Mouse (Mus musculus) G1E (cell line): ENCODE results near the gene Mpv17. TPM values are rescaled to one million over a fixed set of nuclear protein-coding genes. Genes with fewer than 3 reads are reported as not detected.

ENCODE experiments used
- ATAC-seq: 2 replicates; pipeline ENCODE4 v1.8.0; 2016; ENCODE audit warnings: mild to moderate bottlenecking; ENCODE audit not compliant: insufficient number of reproducible peaks, poor library complexity, low FRiP score, severe bottlenecking; ENCODE audit errors: extremely low read depth
- DNase-seq: peaks from one replicate; pipeline ENCODE4 v3.0.0; 2012; ENCODE audit warnings: low spot score
- H3K27me3 ChIP-seq: 2 replicates; pipeline ENCODE4 v1.6.1; 2012; ENCODE audit warnings: mild to moderate bottlenecking, low read length, inconsistent platforms; ENCODE audit not compliant: insufficient read depth
- H3K36me3 ChIP-seq: replicated peaks from 2 replicates; pipeline ENCODE3; 2012; ENCODE audit warnings: mild to moderate bottlenecking, inconsistent platforms
- H3K4me1 ChIP-seq: 2 replicates; pipeline ENCODE4 v1.6.1; 2012; ENCODE audit warnings: low read depth, low read length, inconsistent platforms, mixed read lengths; ENCODE audit not compliant: insufficient read depth
- H3K4me3 ChIP-seq: 2 replicates; pipeline ENCODE4 v1.5.1; 2012; ENCODE audit warnings: low read depth, mild to moderate bottlenecking, inconsistent platforms, low read length, moderate library complexity, mixed read lengths
- H3K9me3 ChIP-seq: replicated peaks from 2 replicates; pipeline ENCODE4 v1.6.1; 2012; ENCODE audit warnings: inconsistent platforms
- CTCF ChIP-seq: IDR thresholded peaks from 2 replicates; pipeline ENCODE4 v1.5.1; 2012; ENCODE audit warnings: low read depth, low read length, inconsistent platforms, mixed read lengths
- GATA1 ChIP-seq: IDR thresholded peaks from 2 replicates; pipeline ENCODE4 v1.6.1; 2012; ENCODE audit warnings: borderline replicate concordance, low read length, inconsistent platforms, mixed read lengths
- GATA2 ChIP-seq: IDR thresholded peaks from 2 replicates; pipeline ENCODE4 v1.6.1; 2012; ENCODE audit warnings: low read depth, low read length, inconsistent platforms, borderline replicate concordance
- POLR2AphosphoS5 ChIP-seq: IDR thresholded peaks from 2 replicates; pipeline ENCODE4 v1.6.1; 2012; ENCODE audit warnings: low read depth, low read length, inconsistent platforms; ENCODE audit not compliant: insufficient replicate concordance
- TAL1 ChIP-seq: conservative IDR thresholded peaks from 2 replicates; pipeline ENCODE4 v1.6.1; 2012; ENCODE audit warnings: low read depth, low read length, inconsistent platforms, mixed read lengths
- polyA plus RNA-seq: library from polyadenylated mRNA; stranded (reverse); fragments of >175 nt; gene quantifications from 2 replicates; pipeline ENCODE4 v1.2.3, GENCODE M21; 2012
- total RNA-seq, 2 experiments: library from RNA; stranded (forward) in 1 of 2; stranded (reverse) in 1 of 2; fragments of 200-1000 nt in 1 of 2; fragments of >200 nt in 1 of 2; fragmentation: Nextera tagmentation in 1 of 2; gene quantifications; 2 replicates each; pipeline ENCODE4 v1.2.3; 2014 to 2017

Gene Mpv17
- total and polyA plus RNA-seq, 3 experiments = 27.7 to 70.3 (median 56.6) TPM

- Histone ChIP-seq H3K36me3 (no peaks in the 10 kb centered on the region), H3K4me1 (no peaks in the 10 kb centered on the region), H3K4me3 (no peak overlapping the region), H3K9me3 (no peaks in the 10 kb centered on the region), H3K27me3 (peaks cover 25% of the 10 kb centered on the region)
- ATAC-seq (no peak), DNase-seq (no peak)
- TF ChIP-seq GATA1 (no peak), GATA2 (no peak), POLR2AphosphoS5 (no peak), TAL1 (no peak), CTCF (no peak)
Measured at GRCm38 (mm10) chr5:31116912-31117311, 37.1 kb downstream of the Mpv17 start.

GRCm38 (mm10) chr5:31116354-31116753 is 37.7 kb downstream of the Mpv17 start, which contains the start of gene Trim54:
Trim54 (plus strand) TSS chr5:31116712.
- Histone ChIP-seq H3K4me1 (no peaks in the 10 kb centered on the region), H3K4me3 (no peak within 1 kb of the TSS), H3K27me3 (peaks cover 25% of the 10 kb centered on the region), H3K36me3 (no peaks in the 10 kb centered on the region), H3K9me3 (no peaks in the 10 kb centered on the region)
- no peak for ATAC-seq
- TF ChIP-seq CTCF (no peak), GATA2 (no peak), TAL1 (no peak), POLR2AphosphoS5 (no peak), GATA1 (no peak)
- no peak for DNase-seq

GRCm38 (mm10) chr5:31110781-31111180 is 43.3 kb downstream of the Mpv17 start:
- Histone ChIP-seq H3K4me1 (no peaks in the 10 kb centered on the region), H3K36me3 (no peaks in the 10 kb centered on the region), H3K9me3 (no peaks in the 10 kb centered on the region), H3K4me3 (no peak overlapping the region), H3K27me3 (peaks cover 16% of the 10 kb centered on the region)
- ATAC-seq (no peak), DNase-seq (no peak)
- TF ChIP-seq GATA1 (no peak), POLR2AphosphoS5 (no peak), CTCF (no peak)

- Histone ChIP-seq H3K4me1 (no peaks in the 10 kb centered on the region), H3K27me3 (peaks cover 31% of the 10 kb centered on the region), H3K36me3 (no peaks in the 10 kb centered on the region), H3K9me3 (no peaks in the 10 kb centered on the region), H3K4me3 (no peak within 1 kb of the TSS)
- DNase-seq (no peak), ATAC-seq (no peak)
- TF ChIP-seq POLR2AphosphoS5 (no peak), CTCF (no peak), GATA2 (no peak)
Measured at GRCm38 (mm10) chr5:31108000-31108490, 46.0 kb downstream of the Mpv17 start, which contains the start of gene Slc30a3. Slc30a3 (minus strand) TSS chr5:31108237.

GRCm38 (mm10) chr5:31105814-31106335 is 48.2 kb downstream of the Mpv17 start, which contains the start of gene Dnajc5g:
Dnajc5g (plus strand) TSS chr5:31106285.
- TF ChIP-seq GATA1 (no peak), GATA2 (no peak), POLR2AphosphoS5 (no peak), CTCF (no peak), TAL1 (no peak)
- no peaks in the 10 kb centered on the region for H3K36me3 ChIP-seq
- DNase-seq (no peak), ATAC-seq (no peak)
- H3K4me1 ChIP-seq = no peaks in the 10 kb centered on the region
- H3K9me3 ChIP-seq = no peaks in the 10 kb centered on the region
- H3K4me3 ChIP-seq = no peak within 1 kb of the TSS
- peaks cover 31% of the 10 kb centered on the region for H3K27me3 ChIP-seq

GRCm38 (mm10) chr5:31095711-31096480 is 58.2 kb downstream of the Mpv17 start:
- Histone ChIP-seq H3K36me3 (no peaks in the 10 kb centered on the region), H3K27me3 (peaks cover 51% of the 10 kb centered on the region), H3K4me1 (peaks cover 6% of the 10 kb centered on the region), H3K9me3 (peaks cover 7% of the 10 kb centered on the region; the same call in 1 of the 2 replicates), H3K4me3 (no peak overlapping the region)
- ATAC-seq (no peak), DNase-seq (no peak)
- TF ChIP-seq POLR2AphosphoS5 (no peak), CTCF (no peak), GATA2 (no peak), TAL1 (no peak), GATA1 (no peak)
